Mouse (Mus musculus) G1E (cell line): ENCODE data around the gene Elovl4.

Experiments
- CTCF ChIP-seq: IDR thresholded peaks from 2 replicates; pipeline ENCODE4 v1.5.1; 2012; ENCODE audit warnings: low read depth, low read length, inconsistent platforms, mixed read lengths
- GATA1 ChIP-seq: IDR thresholded peaks from 2 replicates; pipeline ENCODE4 v1.6.1; 2012; ENCODE audit warnings: borderline replicate concordance, low read length, inconsistent platforms, mixed read lengths

GRCm38 (mm10) chr9:83829896-83830295 is 23.8 kb upstream of the Elovl4 start:
- TF ChIP-seq CTCF: no peak
- no peak for TF ChIP-seq GATA1
